Mouse (Mus musculus) natural killer cell, adult 2 months (primary cell): Measurements from ENCODE around the gene Slc2a4.
A peak's percentile ranks its signal among the peaks of the same experiment; 100 is the strongest.

ENCODE experiments used
- DNase-seq, 2 experiments: peaks; one replicate each; pipeline ENCODE4 v3.0.0; 2022; ENCODE audit warnings: low spot score in 2 of 2

Gene Slc2a4

GRCm38 (mm10) chr11:69901406-69901846, 46.6 kb downstream of the Slc2a4 start:
- peak; percentile 86 to 89 for DNase-seq

- peak; percentile 86 to 89 for DNase-seq
These were observed 47.2 kb downstream of the Slc2a4 start, which contains the start of the genes 2810408A11Rik and Neurl4 for GRCm38 (mm10) chr11:69900471-69901405. Gene 2810408A11Rik, minus strand, starts transcription at chr11:69900987. Gene Neurl4, plus strand, starts transcription at chr11:69901072.

- DNase-seq: no peak
These were observed 48.1 kb downstream of the Slc2a4 start for GRCm38 (mm10) chr11:69899870-69900269.

GRCm38 (mm10) chr11:69895291-69895690, 52.7 kb downstream of the Slc2a4 start, which contains the start of gene Acap1:
Gene Acap1, minus strand, starts transcription at chr11:69895539.
- DNase-seq: peak; percentile 63 to 70

GRCm38 (mm10) chr11:69894671-69895070, 53.3 kb downstream of the Slc2a4 start:
- DNase-seq: peak; percentile 82 to 83
